Mouse (Mus musculus): Measurements from ENCODE around the gene Icam2. TPM values are rescaled to one million over a fixed set of nuclear protein-coding genes. Genes with fewer than 3 reads are reported as not detected.
"Not testable (repeated sequence)": the region's sequence is repeated elsewhere in the genome, so short reads cannot be mapped to it uniquely, and the experiment has no call there.

The Icam2 gene
- total RNA-seq, 2 experiments from 2014 or later = 14.1 to 14.7 TPM

DNA sequence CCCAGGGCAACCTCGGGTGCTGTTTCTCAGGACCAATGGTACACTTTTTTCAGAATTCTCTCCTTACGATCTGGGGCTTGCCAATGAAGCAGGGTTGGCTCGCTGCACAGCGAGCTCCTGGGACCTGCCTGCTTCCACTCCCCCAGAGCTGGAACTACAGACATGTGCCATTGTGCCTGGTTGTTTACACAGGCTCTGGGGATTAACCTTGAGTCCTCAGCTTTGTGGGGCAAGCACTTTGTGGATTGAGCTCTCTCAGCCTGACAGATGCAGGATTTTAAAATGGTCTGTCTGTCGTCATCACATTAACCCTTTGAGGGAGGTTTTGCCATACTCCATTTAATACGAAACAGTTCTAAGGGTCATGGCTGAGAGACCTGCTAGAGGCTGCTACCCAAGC is 43.0 kb downstream of the Icam2 start:
- no peak for DNase-seq

GRCm38 (mm10) chr11:106340990-106341520 is 46.8 kb downstream of the Icam2 start:
- DNase-seq = peak; percentile 39 to 53

DNA sequence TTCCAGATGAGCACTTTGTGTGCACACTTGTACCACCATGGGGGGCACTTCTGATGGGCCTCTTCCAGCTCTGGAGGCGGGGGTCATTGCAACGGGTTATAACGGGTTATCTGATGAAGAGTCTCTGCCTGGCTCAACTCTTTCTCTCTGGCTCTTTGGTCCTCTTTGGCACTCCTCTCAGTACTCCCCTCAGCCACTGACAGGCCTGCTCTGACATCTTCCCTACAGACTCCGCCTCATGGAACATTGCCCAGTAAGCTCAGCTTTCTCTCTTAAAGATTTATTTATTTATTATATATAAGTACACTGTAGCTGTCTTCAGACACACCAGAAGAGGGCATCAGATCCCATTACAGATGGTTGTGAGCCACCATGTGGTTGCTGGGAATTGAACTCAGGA is 48.6 kb downstream of the Icam2 start:
- DNase-seq = not testable (repeated sequence)

- no peak for DNase-seq
These were observed 49.0 kb downstream of the Icam2 start for GRCm38 (mm10) chr11:106338870-106339269.

DNA sequence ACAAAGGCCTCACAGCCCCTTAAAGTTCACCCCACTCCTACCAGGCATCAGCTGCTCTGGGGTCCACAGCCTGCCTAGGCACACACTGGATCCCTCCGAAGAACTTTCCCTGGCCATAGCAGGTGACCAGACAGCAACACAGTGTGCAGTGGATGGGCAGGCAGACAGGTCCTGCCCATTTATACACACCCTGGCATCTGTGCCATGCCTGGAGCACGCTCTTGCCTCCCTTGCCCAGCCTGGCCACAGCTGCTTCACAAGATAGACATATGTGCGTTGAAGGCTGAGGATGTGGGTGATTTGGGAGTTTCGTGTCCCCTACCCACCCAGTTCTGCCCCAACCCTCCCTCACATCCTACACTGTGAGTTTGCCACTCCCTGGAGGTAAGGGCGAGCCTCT is 49.8 kb downstream of the Icam2 start:
- no peak for DNase-seq

GRCm38 (mm10) chr11:106334066-106334465 is 53.8 kb downstream of the Icam2 start:
- no peak for DNase-seq

DNA sequence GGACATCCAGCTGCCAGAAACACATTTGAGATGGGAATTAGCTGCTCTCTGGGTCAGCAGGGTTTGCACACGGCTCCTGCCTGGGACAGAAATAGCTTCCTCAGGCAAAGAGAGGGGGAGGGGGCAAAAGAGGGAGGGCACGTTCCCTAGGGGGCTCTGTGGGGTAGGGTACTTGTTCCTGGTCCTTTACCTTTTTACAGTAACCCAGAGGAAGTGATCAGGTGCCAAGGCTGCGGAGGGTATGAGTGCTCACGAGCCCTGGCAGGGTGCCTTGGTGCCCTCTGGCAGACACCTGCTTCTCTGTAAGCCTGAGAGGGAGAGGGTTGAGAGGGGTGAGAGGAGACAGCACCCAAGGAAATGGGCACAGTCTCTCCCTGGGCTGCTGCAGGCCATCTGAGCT is 55.4 kb downstream of the Icam2 start:
- no peak for DNase-seq

DNA sequence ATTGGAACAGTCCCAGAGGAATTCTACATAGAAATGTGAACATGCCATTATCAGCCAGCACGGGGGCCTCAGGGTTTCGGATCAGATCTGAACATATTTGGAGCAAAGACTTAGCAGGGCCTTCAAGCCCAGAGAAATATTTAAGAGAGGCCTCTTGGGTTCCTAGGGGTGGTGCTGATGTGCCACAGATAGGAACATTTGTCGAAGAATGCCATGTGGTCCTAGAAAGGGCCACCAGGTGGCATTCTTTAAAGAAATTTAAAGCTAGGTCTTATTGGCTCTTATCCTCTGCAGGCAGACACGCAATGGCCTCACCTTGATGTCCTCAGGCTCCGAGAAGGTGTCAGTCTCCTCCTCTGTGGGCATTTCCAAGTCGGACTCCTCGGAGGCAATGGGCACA is 58.2 kb downstream of the Icam2 start:
- DNase-seq = peak; percentile 24 to 43

DNA sequence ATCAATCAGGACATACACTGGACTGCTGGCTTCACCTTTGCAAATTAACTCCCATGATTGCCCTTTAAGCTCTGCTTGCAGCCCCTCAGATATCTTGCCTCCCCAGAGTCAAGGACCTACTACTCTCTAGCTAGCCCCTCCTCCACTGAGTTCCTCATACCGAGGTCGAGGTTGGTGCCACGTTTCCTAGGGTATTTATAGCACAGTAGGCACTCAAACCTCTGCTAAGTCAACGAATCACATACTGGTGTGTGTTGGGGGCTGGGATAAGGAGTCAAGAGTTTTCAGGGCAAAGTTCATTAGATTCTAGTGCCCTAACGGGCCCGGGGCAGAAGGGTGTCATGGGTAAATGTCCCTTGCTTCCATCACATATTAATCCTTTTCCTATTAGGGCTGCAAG is 58.7 kb downstream of the Icam2 start:
- DNase-seq = no peak

DNA sequence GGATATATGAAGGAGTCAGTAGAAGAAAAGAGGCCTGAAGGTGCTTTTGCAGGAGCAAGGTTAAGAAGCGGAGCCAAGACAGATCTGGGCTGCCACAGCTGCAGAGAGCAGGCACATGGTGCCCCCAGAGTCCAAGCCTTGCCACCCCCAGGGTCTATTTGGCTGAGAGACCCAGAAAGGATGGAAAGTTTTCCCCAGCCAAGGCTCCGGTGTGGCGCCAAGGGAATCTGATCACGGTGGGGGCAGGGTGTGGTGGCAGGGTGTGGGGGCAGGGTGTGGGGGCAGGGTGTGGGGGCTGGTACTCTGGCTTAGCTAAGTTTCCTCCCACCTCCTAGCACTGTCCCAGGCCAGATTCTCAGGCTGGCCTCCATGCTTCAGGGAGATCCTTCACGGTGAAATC is 59.4 kb downstream of the Icam2 start:
- no peak for DNase-seq

Other genes starting within 250 kb of the Icam2 start
- gene Gm10840, start 227.2 kb downstream of the Icam2 start, total RNA-seq (2021) = not detected
- gene Limd2, start 227.2 kb downstream of the Icam2 start, total RNA-seq (2021) = 10 to 100 TPM; 11.8 to 15.0 TPM
- gene Strada, start 185.9 kb downstream of the Icam2 start, total RNA-seq (2021) = 10 to 100 TPM; 13.1 to 15.4 TPM
- 100 to 1,000 TPM; 113 to 115 TPM for gene Ccdc47, start 171.7 kb downstream of the Icam2 start, total RNA-seq (2021)
- gene Ddx42, start 171.1 kb downstream of the Icam2 start, total RNA-seq (2021) = 10 to 100 TPM; 52.4 to 54.8 TPM
- gene Ftsj3, start 132.0 kb downstream of the Icam2 start, total RNA-seq (2021) = 10 to 100 TPM; 55.2 to 66.2 TPM
- 100 to 1,000 TPM; 154 to 172 TPM for gene Psmc5, start 131.9 kb downstream of the Icam2 start, total RNA-seq (2021)
- 10 to 100 TPM; 68.1 to 86.5 TPM for gene Smarcd2, start 115.1 kb downstream of the Icam2 start, total RNA-seq (2021)
- under 1 TPM; 0.23 to 0.36 TPM for gene Tcam1, start 111.4 kb downstream of the Icam2 start, total RNA-seq (2021)
- not detected for gene Gh, start 86.2 kb downstream of the Icam2 start, total RNA-seq (2021)
- 1 to 10 TPM in 1 of 2 experiments, under 1 TPM in 1; 0.33 to 1.2 TPM for gene Cd79b, start 73.3 kb downstream of the Icam2 start, total RNA-seq (2021)
- gene Scn4a, start 34.8 kb downstream of the Icam2 start, total RNA-seq (2021) = under 1 TPM in 1 of 2 experiments, not detected in 1; 0.10 TPM
- gene Prr29, start 22.6 kb downstream of the Icam2 start, total RNA-seq (2021) = not detected
- gene Ern1, start 99.8 kb upstream of the Icam2 start, total RNA-seq (2021) = 100 to 1,000 TPM; 121 to 160 TPM
- gene Tex2, start 225.3 kb upstream of the Icam2 start, total RNA-seq (2021) = 10 to 100 TPM; 52.3 to 54.4 TPM